Mouse (Mus musculus): ENCODE measurements around the gene Gnb4. TPM values are rescaled to one million over a fixed set of nuclear protein-coding genes. Genes with fewer than 3 reads are reported as not detected.

Gene Gnb4
- polyA plus RNA-seq, 1 experiment from 2014 or later, result 43.4 TPM

DNA sequence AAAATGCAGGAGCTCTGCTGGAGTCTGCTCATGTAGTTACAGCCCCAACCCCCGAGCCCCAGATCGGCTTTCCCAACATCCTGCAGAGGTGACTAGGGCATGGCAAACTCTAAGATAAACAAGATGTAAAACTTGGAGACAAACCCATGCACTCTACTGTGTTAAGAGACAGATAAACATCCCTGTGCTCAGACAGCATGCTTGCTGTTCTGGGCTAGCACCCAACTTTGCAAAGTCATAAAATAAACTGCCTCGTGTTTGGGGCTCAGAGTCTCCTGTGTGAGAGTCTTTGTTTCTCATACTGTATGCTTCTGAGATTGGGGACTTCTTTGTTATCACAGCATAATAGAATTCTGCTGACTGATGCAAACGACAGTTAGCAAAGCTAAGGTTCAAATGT lies 36.4 kb upstream of the Gnb4 start:
- ATAC-seq, result no peak
- Histone ChIP-seq H3K27me3 (replicated peaks; ENCODE audit: control insufficient read depth, insufficient read depth, low read length) (no peaks in the 10 kb centered on the region), H3K4me3 (ENCODE audit: low read length) (no peak overlapping the region), H3K9me3 (ENCODE audit: control insufficient read depth, low read length) (no peaks in the 10 kb centered on the region), H3K27ac (ENCODE audit: low read length) (no peak overlapping the region), H3K9ac (ENCODE audit: low read depth, low read length) (no peak overlapping the region), H3K4me2 (ENCODE audit: low read depth, low read length) (no peak overlapping the region), H3K36me3 (ENCODE audit: control insufficient read depth, insufficient read depth, low read length) (no peaks in the 10 kb centered on the region), H3K4me1 (ENCODE audit: control insufficient read depth, insufficient read depth, low read length) (no peaks in the 10 kb centered on the region)
- WGBS, result 58% methylated on average over 4 of the region's 4 CpGs

DNA sequence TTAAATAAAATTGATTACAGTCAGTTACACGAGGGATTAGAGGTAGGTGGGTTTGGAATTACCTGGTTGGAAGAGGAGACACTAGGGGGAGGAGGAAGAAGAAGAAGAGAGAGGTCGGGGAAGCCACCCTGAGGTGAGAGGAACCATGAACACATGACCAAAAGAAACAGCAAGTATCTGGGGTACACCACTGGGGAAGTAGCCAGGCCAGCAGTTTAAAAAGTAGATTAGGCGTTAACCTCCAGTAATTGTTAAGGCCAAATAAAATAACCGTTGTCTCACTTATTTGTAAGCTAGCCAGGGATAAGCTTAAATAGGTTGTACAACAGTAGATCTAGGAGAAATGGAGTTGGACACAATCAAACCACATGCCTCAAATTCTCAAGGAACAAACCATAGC lies 32.9 kb upstream of the Gnb4 start:
- Histone ChIP-seq H3K4me1 (ENCODE audit: control insufficient read depth, insufficient read depth, low read length) (no peaks in the 10 kb centered on the region), H3K4me3 (ENCODE audit: low read length) (no peak overlapping the region), H3K4me2 (ENCODE audit: low read depth, low read length) (no peak overlapping the region), H3K36me3 (ENCODE audit: control insufficient read depth, insufficient read depth, low read length) (no peaks in the 10 kb centered on the region), H3K9me3 (ENCODE audit: control insufficient read depth, low read length) (no peaks in the 10 kb centered on the region), H3K27ac (ENCODE audit: low read length) (no peak overlapping the region), H3K9ac (ENCODE audit: low read depth, low read length) (no peak overlapping the region), H3K27me3 (replicated peaks; ENCODE audit: control insufficient read depth, insufficient read depth, low read length) (no peaks in the 10 kb centered on the region)
- 80% methylated on average over 4 of the region's 4 CpGs for WGBS
- ATAC-seq, result no peak

DNA sequence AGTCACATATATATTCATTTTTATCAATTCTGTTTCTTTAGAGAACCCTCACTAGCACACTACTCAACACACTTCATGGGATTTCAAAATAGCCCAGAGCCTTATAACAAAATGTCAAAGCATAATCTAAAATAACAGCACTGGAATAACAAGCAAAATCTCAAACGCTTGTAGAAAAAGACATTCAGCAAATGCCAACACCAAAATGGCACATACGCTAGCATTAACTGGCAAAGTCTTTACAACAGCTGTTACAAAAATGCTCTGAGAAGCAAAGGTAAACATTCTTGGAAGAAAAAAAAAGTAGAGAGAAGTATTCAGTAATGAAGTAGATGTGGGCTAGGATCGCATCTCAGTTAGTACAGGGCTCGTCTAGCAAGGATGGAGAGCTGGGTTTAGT lies 30.5 kb upstream of the Gnb4 start:
- no peaks in the 10 kb centered on the region for H3K27me3 ChIP-seq (replicated peaks; ENCODE audit: control insufficient read depth, insufficient read depth, low read length)
- no peak overlapping the region for H3K9ac ChIP-seq (ENCODE audit: low read depth, low read length)
- H3K4me2 ChIP-seq (ENCODE audit: low read depth, low read length), result no peak overlapping the region
- no peak overlapping the region for H3K4me3 ChIP-seq (ENCODE audit: low read length)
- 85% methylated on average over 4 of the region's 4 CpGs for WGBS
- H3K9me3 ChIP-seq (ENCODE audit: control insufficient read depth, low read length), result no peaks in the 10 kb centered on the region
- H3K27ac ChIP-seq (ENCODE audit: low read length), result no peak overlapping the region
- ATAC-seq, result no peak
- no peaks in the 10 kb centered on the region for H3K4me1 ChIP-seq (ENCODE audit: control insufficient read depth, insufficient read depth, low read length)
- H3K36me3 ChIP-seq (ENCODE audit: control insufficient read depth, insufficient read depth, low read length), result no peaks in the 10 kb centered on the region

DNA sequence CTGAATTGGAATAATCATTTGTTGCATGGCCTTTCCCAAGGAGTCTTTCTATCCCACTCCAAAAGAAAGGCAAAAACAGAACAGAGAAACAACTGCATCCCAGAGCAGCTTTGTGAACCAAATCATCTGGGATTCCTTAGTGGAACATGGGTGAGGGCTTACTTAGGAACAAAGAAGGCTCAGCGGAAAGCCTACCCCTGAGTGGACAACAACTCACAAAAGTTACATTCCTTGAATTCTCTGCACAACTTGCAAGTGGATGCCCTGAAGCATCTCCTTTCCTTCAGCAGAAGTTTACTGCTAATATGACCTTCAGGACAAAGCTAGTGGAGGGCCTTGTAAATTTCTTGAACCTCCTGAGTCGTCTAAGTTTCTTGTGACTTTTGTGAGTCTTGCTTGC lies 28.4 kb upstream of the Gnb4 start:
- no peaks in the 10 kb centered on the region for H3K36me3 ChIP-seq (ENCODE audit: control insufficient read depth, insufficient read depth, low read length)
- H3K27ac ChIP-seq (ENCODE audit: low read length), result no peak overlapping the region
- no peaks in the 10 kb centered on the region for H3K9me3 ChIP-seq (ENCODE audit: control insufficient read depth, low read length)
- H3K27me3 ChIP-seq (replicated peaks; ENCODE audit: control insufficient read depth, insufficient read depth, low read length), result no peaks in the 10 kb centered on the region
- H3K4me3 ChIP-seq (ENCODE audit: low read length), result no peak overlapping the region
- no peaks in the 10 kb centered on the region for H3K4me1 ChIP-seq (ENCODE audit: control insufficient read depth, insufficient read depth, low read length)
- no peak overlapping the region for H3K4me2 ChIP-seq (ENCODE audit: low read depth, low read length)
- no peak overlapping the region for H3K9ac ChIP-seq (ENCODE audit: low read depth, low read length)
- no peak for ATAC-seq
- WGBS, result 73% methylated on average over 2 of the region's 2 CpGs

DNA sequence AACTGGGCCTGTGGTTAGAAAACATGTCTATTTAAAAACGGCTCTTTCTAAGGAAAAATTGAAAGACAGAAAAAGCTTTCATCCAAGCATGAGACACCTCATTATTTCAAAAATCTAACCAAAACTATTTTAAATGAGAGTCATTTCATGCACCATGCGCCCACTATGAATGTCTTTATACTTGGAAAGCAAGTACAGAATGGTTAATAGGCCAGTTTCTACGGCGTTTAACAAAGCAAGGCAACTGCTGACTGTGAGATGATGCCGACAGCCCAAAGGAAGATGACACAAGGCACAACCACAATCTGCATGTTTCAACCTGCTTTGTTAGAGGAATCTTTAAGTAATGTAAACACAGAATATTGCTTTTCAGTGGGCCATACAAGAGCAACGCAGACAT lies 25.7 kb upstream of the Gnb4 start:
- no peak overlapping the region for H3K4me2 ChIP-seq (ENCODE audit: low read depth, low read length)
- no peak overlapping the region for H3K4me3 ChIP-seq (ENCODE audit: low read length)
- no peaks in the 10 kb centered on the region for H3K27me3 ChIP-seq (replicated peaks; ENCODE audit: control insufficient read depth, insufficient read depth, low read length)
- 85% methylated on average over 6 of the region's 6 CpGs for WGBS
- no peaks in the 10 kb centered on the region for H3K36me3 ChIP-seq (ENCODE audit: control insufficient read depth, insufficient read depth, low read length)
- no peak overlapping the region for H3K27ac ChIP-seq (ENCODE audit: low read length)
- H3K9ac ChIP-seq (ENCODE audit: low read depth, low read length), result no peak overlapping the region
- no peaks in the 10 kb centered on the region for H3K9me3 ChIP-seq (ENCODE audit: control insufficient read depth, low read length)
- no peaks in the 10 kb centered on the region for H3K4me1 ChIP-seq (ENCODE audit: control insufficient read depth, insufficient read depth, low read length)
- no peak for ATAC-seq

DNA sequence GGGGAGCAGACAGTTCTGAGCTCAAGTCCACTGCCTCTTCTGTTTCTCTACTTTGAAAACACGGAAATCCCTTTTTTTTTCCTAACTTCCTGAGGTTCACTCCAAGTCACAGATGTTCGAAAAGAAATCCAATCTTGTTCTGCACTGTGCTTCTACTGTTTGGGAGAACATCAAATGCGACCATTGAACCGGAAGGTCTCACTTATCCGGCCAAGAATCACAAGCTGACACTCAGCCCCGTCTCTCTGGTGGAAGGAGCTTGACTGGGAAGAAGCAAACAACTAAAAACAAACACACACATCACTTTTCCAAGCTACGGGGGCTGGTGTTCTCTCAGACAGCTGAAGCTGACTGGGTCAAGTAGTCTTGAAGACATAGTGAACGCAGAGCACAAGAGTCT lies 21.9 kb upstream of the Gnb4 start:
- ATAC-seq, result no peak; the same call in 1 of the 2 replicates
- WGBS, result 43% methylated on average over 8 of the region's 8 CpGs
- H3K4me2 ChIP-seq (ENCODE audit: low read depth, low read length), result no peak overlapping the region
- H3K9me3 ChIP-seq (ENCODE audit: control insufficient read depth, low read length), result no peaks in the 10 kb centered on the region
- no peak overlapping the region for H3K27ac ChIP-seq (ENCODE audit: low read length)
- no peaks in the 10 kb centered on the region for H3K27me3 ChIP-seq (replicated peaks; ENCODE audit: control insufficient read depth, insufficient read depth, low read length)
- H3K4me3 ChIP-seq (ENCODE audit: low read length), result no peak overlapping the region
- H3K36me3 ChIP-seq (ENCODE audit: control insufficient read depth, insufficient read depth, low read length), result no peaks in the 10 kb centered on the region
- H3K4me1 ChIP-seq (ENCODE audit: control insufficient read depth, insufficient read depth, low read length), result no peaks in the 10 kb centered on the region
- H3K9ac ChIP-seq (ENCODE audit: low read depth, low read length), result no peak overlapping the region

DNA sequence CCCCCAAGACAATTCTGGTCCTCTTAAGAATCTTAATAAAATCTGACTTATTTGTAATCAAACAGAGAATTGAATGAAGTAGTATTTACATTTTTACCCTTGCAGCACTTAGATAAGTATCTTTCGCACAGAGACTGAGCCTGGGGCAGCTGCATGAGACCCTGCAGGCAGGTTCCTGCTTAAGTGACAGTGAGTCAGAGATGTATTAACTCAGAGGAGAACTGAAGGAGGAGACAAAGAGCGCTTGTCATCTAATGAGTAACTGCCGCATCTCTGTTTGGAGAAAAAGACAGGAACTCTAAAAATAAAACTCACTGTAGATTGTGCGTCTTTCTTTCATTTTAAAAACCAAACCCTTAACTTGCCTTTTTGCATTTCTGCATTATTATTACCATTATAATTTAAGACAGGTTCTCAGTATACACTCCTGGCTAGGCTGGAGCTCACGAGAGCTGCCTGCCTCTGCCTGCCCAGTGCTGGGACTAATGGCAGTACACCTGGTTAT lies 16.4 kb upstream of the Gnb4 start:
- H3K36me3 ChIP-seq (ENCODE audit: control insufficient read depth, insufficient read depth, low read length), result no peaks in the 10 kb centered on the region
- no peaks in the 10 kb centered on the region for H3K27me3 ChIP-seq (replicated peaks; ENCODE audit: control insufficient read depth, insufficient read depth, low read length)
- no peak overlapping the region for H3K27ac ChIP-seq (ENCODE audit: low read length)
- no peak for ATAC-seq
- WGBS, result 52% methylated on average over 5 of the region's 5 CpGs
- no peak overlapping the region for H3K9ac ChIP-seq (ENCODE audit: low read depth, low read length)
- no peak overlapping the region for H3K4me2 ChIP-seq (ENCODE audit: low read depth, low read length)
- no peaks in the 10 kb centered on the region for H3K4me1 ChIP-seq (ENCODE audit: control insufficient read depth, insufficient read depth, low read length)
- H3K9me3 ChIP-seq (ENCODE audit: control insufficient read depth, low read length), result no peaks in the 10 kb centered on the region
- H3K4me3 ChIP-seq (ENCODE audit: low read length), result no peak overlapping the region

DNA sequence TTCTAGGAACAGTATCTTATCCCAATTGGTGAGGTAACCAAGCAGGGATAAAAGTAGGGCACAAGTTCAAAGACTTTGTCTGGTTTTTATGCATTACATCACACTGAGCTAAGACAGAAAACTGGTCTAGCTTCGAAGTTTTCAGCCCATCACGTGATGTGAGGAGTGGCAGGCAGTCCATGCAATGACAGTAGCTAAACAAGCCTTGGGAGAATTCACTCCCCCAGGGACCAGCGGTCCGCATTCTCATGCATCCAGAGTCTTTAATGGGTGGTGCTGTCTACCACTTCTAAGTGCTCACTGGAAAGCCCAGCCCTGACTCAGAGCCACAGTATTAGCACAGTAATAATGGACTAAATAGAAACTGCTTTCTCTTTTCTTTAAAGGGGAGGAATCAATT lies 13.8 kb upstream of the Gnb4 start:
- no peaks in the 10 kb centered on the region for H3K4me1 ChIP-seq (ENCODE audit: control insufficient read depth, insufficient read depth, low read length)
- H3K9ac ChIP-seq (ENCODE audit: low read depth, low read length), result no peak overlapping the region
- no peaks in the 10 kb centered on the region for H3K9me3 ChIP-seq (ENCODE audit: control insufficient read depth, low read length)
- no peak for ATAC-seq
- no peak overlapping the region for H3K4me3 ChIP-seq (ENCODE audit: low read length)
- no peaks in the 10 kb centered on the region for H3K27me3 ChIP-seq (replicated peaks; ENCODE audit: control insufficient read depth, insufficient read depth, low read length)
- 59% methylated on average over 4 of the region's 4 CpGs for WGBS
- H3K36me3 ChIP-seq (ENCODE audit: control insufficient read depth, insufficient read depth, low read length), result no peaks in the 10 kb centered on the region
- no peak overlapping the region for H3K27ac ChIP-seq (ENCODE audit: low read length)
- no peak overlapping the region for H3K4me2 ChIP-seq (ENCODE audit: low read depth, low read length)

DNA sequence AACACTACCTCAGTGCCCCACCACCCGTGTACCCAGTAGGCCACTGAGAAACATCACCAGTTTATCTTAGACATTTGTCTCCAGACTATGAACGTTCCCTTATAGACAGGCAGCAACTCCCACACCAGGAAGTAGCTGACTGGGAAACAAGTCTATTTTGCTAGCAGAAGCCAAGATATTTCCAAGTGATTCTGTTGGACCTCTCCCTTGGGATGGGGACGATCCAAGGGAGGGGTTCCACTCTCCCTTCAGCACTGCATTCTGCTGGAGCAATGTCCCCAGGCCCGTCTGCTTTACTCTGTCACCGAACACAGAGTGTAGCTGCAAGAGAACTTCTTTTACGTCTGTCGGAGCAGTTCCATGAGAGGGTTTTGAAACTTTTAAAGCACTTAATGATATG lies 11.8 kb upstream of the Gnb4 start:
- ATAC-seq, result no peak
- no peak overlapping the region for H3K9ac ChIP-seq (ENCODE audit: low read depth, low read length)

DNA sequence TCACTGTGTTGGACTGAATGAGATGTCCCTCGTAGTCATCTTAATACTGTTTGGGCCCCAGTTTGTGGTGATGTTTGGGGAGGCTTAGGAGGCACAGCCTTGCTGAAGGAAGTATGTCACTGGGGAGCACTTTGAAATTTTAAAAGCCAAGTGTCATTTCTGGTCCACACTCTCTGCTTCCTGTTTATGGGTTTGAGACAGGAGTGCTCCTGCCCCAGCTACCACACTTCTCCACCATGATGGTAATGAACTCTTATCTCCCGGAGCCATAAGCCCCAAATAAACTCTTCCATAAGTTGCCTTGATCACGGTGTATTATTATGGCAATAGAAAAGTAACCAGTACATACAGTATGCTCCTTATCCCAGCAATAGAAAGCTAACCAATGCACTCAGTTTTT lies 5.7 kb upstream of the Gnb4 start:
- Histone ChIP-seq H3K27ac (ENCODE audit: low read length) (no peak overlapping the region), H3K27me3 (replicated peaks; ENCODE audit: control insufficient read depth, insufficient read depth, low read length) (no peaks in the 10 kb centered on the region), H3K4me1 (ENCODE audit: control insufficient read depth, insufficient read depth, low read length) (no peaks in the 10 kb centered on the region), H3K4me3 (ENCODE audit: low read length) (no peak overlapping the region), H3K36me3 (ENCODE audit: control insufficient read depth, insufficient read depth, low read length) (no peaks in the 10 kb centered on the region), H3K4me2 (ENCODE audit: low read depth, low read length) (no peak overlapping the region), H3K9me3 (ENCODE audit: control insufficient read depth, low read length) (no peaks in the 10 kb centered on the region), H3K9ac (ENCODE audit: low read depth, low read length) (no peak overlapping the region)
- WGBS, result 85% methylated on average over 3 of the region's 3 CpGs
- no peak for ATAC-seq

More for the DNA sequence above, 11.8 kb upstream of the Gnb4 start:
- Histone ChIP-seq H3K27ac (ENCODE audit: low read length) (no peak overlapping the region), H3K36me3 (ENCODE audit: control insufficient read depth, insufficient read depth, low read length) (no peaks in the 10 kb centered on the region), H3K9me3 (ENCODE audit: control insufficient read depth, low read length) (no peaks in the 10 kb centered on the region), H3K27me3 (replicated peaks; ENCODE audit: control insufficient read depth, insufficient read depth, low read length) (no peaks in the 10 kb centered on the region), H3K4me2 (ENCODE audit: low read depth, low read length) (no peak overlapping the region), H3K4me1 (ENCODE audit: control insufficient read depth, insufficient read depth, low read length) (no peaks in the 10 kb centered on the region), H3K4me3 (ENCODE audit: low read length) (no peak overlapping the region)
- 76% methylated on average over 7 of the region's 7 CpGs for WGBS
